10 mouse cellular contexts compared by ENCODE assay signal in the genomic region with DNA sequence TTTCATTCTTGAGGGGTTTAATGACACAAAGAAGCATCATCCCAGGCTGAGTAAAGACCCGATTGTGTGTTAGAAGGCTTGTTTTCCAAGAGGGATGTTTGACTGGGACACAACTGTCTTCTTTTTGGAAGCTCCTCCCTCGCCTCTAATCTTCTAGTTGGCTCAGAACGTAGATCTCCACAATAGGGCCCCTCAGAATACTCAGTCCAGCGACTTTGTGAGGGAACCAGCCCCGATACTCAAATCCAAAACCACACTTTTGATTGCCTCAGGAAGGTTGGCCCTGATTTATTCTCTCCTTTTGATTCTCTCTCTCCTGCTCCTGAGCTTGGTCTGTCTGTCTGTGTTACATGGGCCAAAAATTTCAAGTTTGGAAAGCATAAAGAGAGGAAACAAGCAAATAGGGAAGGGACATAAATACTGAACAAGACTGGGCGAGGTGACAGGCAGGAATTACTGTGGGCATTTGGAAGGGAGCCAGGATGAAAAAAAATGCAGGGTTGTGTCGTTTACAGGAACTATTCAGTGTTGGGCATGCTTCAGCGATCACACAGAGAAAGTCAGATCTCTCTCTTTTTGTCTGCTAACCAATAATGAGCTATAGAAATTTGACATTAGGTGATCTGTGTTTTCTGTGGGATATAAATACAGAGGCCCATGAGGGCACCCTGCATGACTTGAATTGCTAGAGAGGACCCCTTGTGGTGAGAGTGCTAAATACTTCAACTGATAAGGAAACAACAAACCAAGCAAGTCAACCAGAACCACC. TPM values are rescaled to one million over a fixed set of nuclear protein-coding genes. Genes with fewer than 3 reads are reported as not detected.
A peak's percentile ranks its signal among the peaks of the same experiment; 100 is the strongest.
DNase-seq lines count a peak whose midpoint lies in the region; ATAC-seq and TF ChIP-seq lines count a peak whose summit lies in the region.
"Had no signal": no experiment of that assay in that cellular context is flagged by ENCODE, and none has a peak within 500 bp of the region (broad histone marks: within the 10 kb centered on the region; RNA-seq: fewer than 3 reads in every experiment).

No protein-coding gene starts in this region.

- peak; percentile 7 for DNase-seq in CD4-positive, CD25-positive, alpha-beta regulatory T cell, adult 2 months (ENCODE audit: low read depth, low spot score)
- DNase-seq in left cerebral cortex, postnatal 4 days = peak; percentile 24
- DNase-seq in left cerebral cortex, postnatal 14 days (ENCODE audit: low spot score in 2 of 2) = no peak
- peak; percentile 11 for DNase-seq in kidney, adult 18-20 months
- peak; percentile 64 for DNase-seq in midbrain, postnatal 0 days (ENCODE audit: low spot score)
- DNase-seq in cerebellum, adult 8-10 months = no peak

- no peaks in the 10 kb centered on the region for H3K36me3 ChIP-seq in midbrain, postnatal 0 days (ENCODE audit: insufficient read depth, low read length)
- H3K36me3 ChIP-seq: liver, embryonic 15.5 days; stomach, embryonic 15.5 days had no signal

- H3K4me3 ChIP-seq in midbrain, postnatal 0 days (ENCODE audit: low read depth, low read length) = no peak overlapping the region
- H3K4me3 ChIP-seq: liver, embryonic 15.5 days; stomach, embryonic 15.5 days had no signal

- intact Hi-C loops in left cerebral cortex, postnatal 4 days (cut with DNase I) = no loop called here
- intact Hi-C loops in left cerebral cortex, postnatal 14 days (cut with DNase I) = no loop called here

- H3K4me1 ChIP-seq in midbrain, postnatal 0 days (ENCODE audit: insufficient read depth, low read length) = no peaks in the 10 kb centered on the region
- H3K4me1 ChIP-seq: liver, embryonic 15.5 days; stomach, embryonic 15.5 days had no signal

- H3K4me2 ChIP-seq in midbrain, postnatal 0 days (ENCODE audit: low read depth, low read length, poor library complexity, severe bottlenecking) = no peak overlapping the region
- H3K4me2 ChIP-seq: liver, embryonic 15.5 days; stomach, embryonic 15.5 days had no signal

- WGBS in midbrain, postnatal 0 days = 33% methylated on average over 8 of the region's 8 CpGs

- no peak overlapping the region for H3K9ac ChIP-seq in midbrain, postnatal 0 days (replicated peaks; ENCODE audit: low read length, poor library complexity, severe bottlenecking)
- H3K9ac ChIP-seq: liver, embryonic 15.5 days; stomach, embryonic 15.5 days had no signal

- TF ChIP-seq CTCF in midbrain, postnatal 0 days (IDR thresholded peaks at IDR 0.05) = peak; percentile 20; the same call in 1 of the 2 replicates

- H3K9me3 ChIP-seq in midbrain, postnatal 0 days (ENCODE audit: low read length) = no peaks in the 10 kb centered on the region
- H3K9me3 ChIP-seq: liver, embryonic 15.5 days; stomach, embryonic 15.5 days had no signal

- H3K27ac ChIP-seq in midbrain, postnatal 0 days (ENCODE audit: low read depth, low read length) = no peak overlapping the region
- H3K27ac ChIP-seq: liver, embryonic 15.5 days; stomach, embryonic 15.5 days had no signal

- no peak for ATAC-seq in CD4-positive, CD25-positive, alpha-beta regulatory T cell, adult 4 months
- no peak for ATAC-seq in midbrain, postnatal 0 days (ENCODE audit: low FRiP score)
- no peak for ATAC-seq in cerebellum, adult (ENCODE audit: insufficient number of reproducible peaks, low FRiP score, low TSS enrichment)

- H3K27me3 ChIP-seq in midbrain, postnatal 0 days (ENCODE audit: insufficient read depth, low read length) = no peaks in the 10 kb centered on the region
- H3K27me3 ChIP-seq: liver, embryonic 15.5 days; stomach, embryonic 15.5 days had no signal

RNA-seq across cellular contexts. Expression of a gene that starts 25.4 kb away (rescaled TPM):
- polyA plus RNA-seq in CD4-positive, CD25-positive, alpha-beta regulatory T cell, adult 4 months (2017; shearing (Covaris generic)) = under 1 TPM in 1 of 2 experiments, not detected in 1; 0.19 TPM
- total RNA-seq in left cerebral cortex, postnatal 4 days (2021) = under 1 TPM; 0.66 to 0.90 TPM
- 1 to 10 TPM; 1.0 to 2.0 TPM for total RNA-seq in left cerebral cortex, postnatal 14 days (2021)
- 1.0 TPM in 2 replicates for total RNA-seq in midbrain, postnatal 0 days (2014; rRNA removed)
- 0.44 and 0.63 TPM in 2 replicates for polyA plus RNA-seq in midbrain, postnatal 0 days (2015; fragmentation: Nextera tagmentation; extraction: Ambion mirVana)

RNA-seq across cellular contexts. Expression of a gene that starts 33.7 kb away (rescaled TPM):
- not detected for polyA plus RNA-seq in CD4-positive, CD25-positive, alpha-beta regulatory T cell, adult 4 months (2017; shearing (Covaris generic))
- not detected for total RNA-seq in left cerebral cortex, postnatal 4 days (2021)
- not detected for total RNA-seq in left cerebral cortex, postnatal 14 days (2021)
- not detected in 2 replicates for total RNA-seq in midbrain, postnatal 0 days (2014; rRNA removed)
- polyA plus RNA-seq in midbrain, postnatal 0 days (2015; fragmentation: Nextera tagmentation; extraction: Ambion mirVana) = not detected in 2 replicates
- polyA plus RNA-seq: liver, embryonic 15.5 days; stomach, embryonic 15.5 days had no signal

Comparison
In these comparisons a context has a peak if more than half of its experiments do, and no peak if none do; other contexts are left out.
1. DNase-seq: peak in CD4-positive, CD25-positive, alpha-beta regulatory T cell, adult 2 months (single experiment), left cerebral cortex, postnatal 4 days (single experiment), kidney, adult 18-20 months (single experiment) and midbrain, postnatal 0 days (single experiment); none in left cerebral cortex, postnatal 14 days (0 of 2) and cerebellum, adult 8-10 months (single experiment).